Mouse (Mus musculus) liver, embryonic 15.5 days (tissue): ENCODE measurements around the gene Mterf1a. TPM values are rescaled to one million over a fixed set of nuclear protein-coding genes. Genes with fewer than 3 reads are reported as not detected.

Experiments used
- polyA plus RNA-seq: library from polyadenylated mRNA; unstranded; fragments of >200 nt; fragmentation: Nextera tagmentation; extraction: Ambion mirVana; gene quantifications from 2 replicates; pipeline ENCODE4 v1.2.1, GENCODE M21; 2015

Mterf1a gene
- polyA plus RNA-seq, 1 experiment from 2014 or later = 4.4 TPM

Other genes with a start within 250 kb of the Mterf1a start
- not detected in 2 replicates for gene Tmbim7, start 242.8 kb downstream of the Mterf1a start, polyA plus RNA-seq
- 19.8 and 22.6 TPM in 2 replicates for gene Gatad1, start 236.7 kb downstream of the Mterf1a start, polyA plus RNA-seq
- gene Ankib1, start 91.0 kb downstream of the Mterf1a start, polyA plus RNA-seq = 3.4 and 3.5 TPM in 2 replicates
- 17.8 and 18.1 TPM in 2 replicates for gene Krit1, start 90.7 kb downstream of the Mterf1a start, polyA plus RNA-seq
- gene Lrrd1, start 48.8 kb downstream of the Mterf1a start, polyA plus RNA-seq = 0.06 TPM in 1 of 2 replicates, not detected in the other
- 23.3 and 24.5 TPM in 2 replicates for gene Akap9, start 34.1 kb upstream of the Mterf1a start, polyA plus RNA-seq
- 53.6 and 57.9 TPM in 2 replicates for gene Cyp51, start 210.8 kb upstream of the Mterf1a start, polyA plus RNA-seq